Mouse (Mus musculus): ENCODE data around the gene Cflar.
"Not testable (repeated sequence)": the region's sequence is repeated elsewhere in the genome, so short reads cannot be mapped to it uniquely, and the experiment has no call there.

The Cflar gene

DNA sequence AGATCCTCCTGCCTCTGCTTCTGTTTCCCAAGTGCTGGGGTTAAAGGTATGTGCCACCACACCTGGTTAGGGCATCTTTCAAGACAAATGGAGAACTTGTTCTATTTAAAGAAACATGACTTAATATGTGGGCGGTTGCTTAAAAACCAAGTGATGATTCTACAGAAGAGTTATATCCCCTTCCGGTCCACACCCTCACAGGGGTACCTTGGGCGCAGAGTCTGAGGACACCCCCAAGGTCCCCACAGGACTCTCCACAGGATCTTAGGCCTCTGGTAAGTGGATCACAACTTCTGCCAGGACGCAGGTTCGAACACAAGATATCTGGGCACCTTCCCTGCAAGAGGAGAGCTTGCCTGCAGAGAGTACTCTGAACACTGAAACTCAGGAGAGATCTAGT, 64.1 kb downstream of the Cflar start:
- no peak for DNase-seq (ENCODE audit: low spot score)

DNA sequence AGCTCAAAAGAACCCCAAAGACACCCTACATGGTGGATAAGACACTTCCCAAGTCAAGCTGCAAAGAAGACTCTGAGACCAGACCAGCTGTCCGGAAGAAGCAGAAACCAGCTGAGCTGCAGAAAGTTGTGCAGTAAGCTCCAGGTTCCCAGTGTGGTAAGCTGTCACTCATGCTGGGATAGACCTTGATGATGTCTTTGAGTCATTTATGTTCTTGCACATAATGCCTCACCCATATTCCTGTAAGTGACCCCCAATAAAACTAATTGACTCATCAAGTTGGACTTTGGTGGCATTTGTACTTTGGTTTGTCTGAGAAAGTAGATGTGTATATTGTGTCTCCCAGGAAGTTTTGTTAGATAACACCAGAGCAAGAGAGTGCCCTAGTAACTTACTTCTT, 66.3 kb downstream of the Cflar start:
- DNase-seq (ENCODE audit: low spot score), result no peak

- DNase-seq (ENCODE audit: low spot score), result no peak
These were observed 66.9 kb downstream of the Cflar start for GRCm38 (mm10) chr1:58778226-58778625.

DNA sequence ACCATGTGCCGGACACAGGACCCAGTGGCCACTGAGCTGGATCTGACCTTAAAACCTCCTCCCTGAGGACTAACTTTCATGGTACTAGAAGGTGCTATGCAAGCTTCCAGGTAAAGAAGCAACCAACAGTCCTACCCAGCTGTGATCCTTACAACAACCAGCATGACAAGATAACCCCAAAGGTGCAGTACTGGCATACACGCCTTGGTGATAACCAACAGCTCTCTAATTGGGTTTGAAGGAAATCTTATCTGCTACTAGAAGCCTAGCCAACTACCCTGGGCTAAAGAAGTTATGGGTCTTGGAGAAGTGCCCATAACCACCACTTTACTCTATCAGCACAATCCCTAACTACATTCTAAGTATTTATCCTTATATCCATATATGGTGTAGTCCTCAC, 75.0 kb downstream of the Cflar start:
- DNase-seq (ENCODE audit: low spot score), result no peak

DNA sequence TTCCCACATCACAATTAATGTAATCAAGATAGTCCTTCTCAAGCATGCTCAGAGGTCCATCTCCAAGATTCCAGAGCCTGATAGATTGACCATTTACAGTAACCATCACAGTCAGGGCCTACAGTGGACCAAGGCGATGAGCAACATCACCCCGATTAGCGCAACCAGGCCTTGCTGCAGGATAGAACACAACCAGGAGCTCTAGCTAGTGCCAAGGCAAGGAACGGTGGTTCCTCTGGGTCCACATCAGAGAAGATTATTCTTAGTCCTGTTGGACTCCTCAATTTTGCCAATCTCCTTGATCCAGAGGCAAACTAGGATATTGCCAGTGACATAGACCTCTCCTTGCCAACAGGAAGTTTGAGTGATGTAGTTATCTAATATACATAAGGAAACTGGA, 77.1 kb downstream of the Cflar start:
- no peak for DNase-seq (ENCODE audit: low spot score)

- no peak for DNase-seq (ENCODE audit: low spot score)
These were observed 83.4 kb downstream of the Cflar start for GRCm38 (mm10) chr1:58794705-58795104.

DNA sequence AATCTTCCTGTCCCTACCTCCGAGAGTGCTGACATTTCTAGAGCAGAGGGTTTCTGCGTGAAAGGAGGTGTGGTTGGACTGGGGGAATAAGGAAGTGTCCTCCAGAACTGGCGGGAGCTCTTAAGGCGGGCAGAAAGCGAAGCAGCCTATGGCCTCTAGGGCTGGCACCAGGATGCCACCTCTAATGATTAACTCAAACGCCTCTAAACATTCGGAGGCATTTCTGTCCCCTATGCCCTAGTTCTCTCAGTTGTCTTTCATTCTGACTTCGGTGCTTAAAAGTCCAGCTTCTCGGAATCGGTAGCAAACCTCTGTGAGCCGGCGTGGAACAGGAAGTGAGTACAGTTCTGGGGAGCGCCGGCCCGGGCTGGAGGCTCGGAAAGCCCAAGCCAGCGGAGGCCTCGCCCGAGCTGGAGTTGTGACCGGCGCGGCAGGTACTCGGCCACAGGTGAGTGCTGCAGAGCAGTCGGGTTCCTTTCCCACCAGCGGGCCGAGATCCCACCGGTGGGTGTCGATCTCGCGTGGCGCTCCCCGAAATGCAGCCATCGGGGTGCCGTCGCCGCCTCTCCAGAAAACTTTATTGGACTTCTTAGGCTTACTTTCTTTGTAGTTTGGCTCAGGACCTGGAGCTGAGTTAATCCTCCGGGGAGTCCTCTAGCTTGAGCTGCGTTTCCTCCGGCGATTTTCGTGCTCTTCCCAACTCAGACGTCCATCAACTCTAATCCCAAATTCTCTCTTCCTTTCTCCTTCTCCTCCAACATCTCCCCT, 84.2 kb downstream of the Cflar start, which contains the start of gene Casp8:
Gene Casp8, plus strand, starts transcription at position 84 of the 768 bp plus-strand sequence.
- peak; percentile 91 for DNase-seq (ENCODE audit: low spot score)

GRCm38 (mm10) chr1:58796059-58796363, 84.7 kb downstream of the Cflar start:
- DNase-seq (ENCODE audit: low spot score), result no peak

GRCm38 (mm10) chr1:58796853-58797252, 85.5 kb downstream of the Cflar start:
- peak; percentile 13 for DNase-seq (ENCODE audit: low spot score)

- DNase-seq (ENCODE audit: low spot score), result peak; percentile 76
These were observed 86.1 kb downstream of the Cflar start for GRCm38 (mm10) chr1:58797370-58797769.

DNA sequence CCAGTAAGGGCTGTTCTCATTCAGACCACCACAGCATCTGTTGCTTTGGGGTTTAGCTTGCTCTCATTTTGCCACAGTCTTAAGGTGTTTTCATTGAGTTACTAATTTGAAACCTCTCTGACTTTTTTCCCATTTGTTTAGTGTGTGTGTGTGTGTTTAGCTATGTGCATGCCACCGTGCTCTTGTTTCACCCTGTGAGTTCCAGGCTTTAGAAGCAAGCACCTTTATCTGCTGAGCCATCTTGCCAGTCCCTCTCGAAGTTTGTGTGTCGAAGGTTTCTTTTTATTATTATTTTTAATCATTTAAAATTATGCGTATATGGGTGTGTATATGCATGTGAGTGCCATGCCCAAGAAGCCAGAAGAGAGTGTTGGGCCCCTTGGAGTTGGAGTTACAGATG, 87.6 kb downstream of the Cflar start:
- no peak for DNase-seq (ENCODE audit: low spot score)

DNA sequence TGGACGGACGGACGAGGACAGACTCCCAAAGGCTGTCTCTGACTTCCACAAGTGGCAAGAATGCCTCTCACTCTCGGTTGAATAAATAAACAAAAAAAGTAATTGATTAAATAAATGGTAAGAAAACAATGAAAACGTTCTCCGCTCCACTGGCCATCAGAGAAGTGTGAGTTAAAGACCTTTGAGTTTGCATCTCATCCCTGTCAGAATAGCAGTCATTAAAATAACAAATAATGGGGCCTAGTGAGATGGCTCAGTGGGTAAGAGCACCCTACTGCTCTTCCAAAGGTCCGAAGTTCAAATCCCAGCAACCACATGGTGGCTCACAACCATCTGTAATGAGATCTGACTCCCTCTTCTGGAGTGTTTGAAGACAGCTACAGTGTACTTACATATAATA, 89.3 kb downstream of the Cflar start:
- DNase-seq (ENCODE audit: low spot score), result not testable (repeated sequence)

DNA sequence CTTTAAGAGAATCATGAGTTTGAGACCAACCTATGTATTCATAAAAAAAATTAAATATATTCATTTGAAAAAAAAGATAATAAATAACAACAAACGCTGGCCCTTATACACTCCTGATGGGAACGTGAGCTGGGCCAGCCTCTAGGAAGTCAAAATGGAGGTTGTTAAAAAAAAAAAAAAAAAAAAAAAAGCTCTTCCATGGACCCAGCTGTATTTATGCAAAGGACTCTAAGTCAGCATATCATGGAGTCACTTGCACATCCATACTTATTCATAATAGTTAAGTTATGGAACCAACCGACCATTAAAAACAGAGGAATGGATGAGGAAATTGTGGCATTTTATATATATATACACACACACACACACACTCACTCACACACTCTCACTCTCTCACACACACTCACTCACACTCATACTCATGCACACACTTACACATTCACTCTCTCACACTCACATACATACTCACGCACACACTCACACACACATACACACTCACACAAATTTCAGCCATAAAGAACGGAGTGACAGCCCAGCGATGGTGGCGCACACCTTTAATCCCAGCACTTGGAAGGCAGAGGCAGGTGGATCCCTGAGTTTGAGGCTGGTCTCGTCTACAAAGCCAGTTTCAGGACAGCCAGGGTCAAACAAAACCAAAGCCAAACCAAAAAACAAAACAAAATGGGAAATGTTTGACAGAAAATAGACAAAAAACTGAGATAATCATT, 90.4 kb downstream of the Cflar start:
- no peak for DNase-seq (ENCODE audit: low spot score)

DNA sequence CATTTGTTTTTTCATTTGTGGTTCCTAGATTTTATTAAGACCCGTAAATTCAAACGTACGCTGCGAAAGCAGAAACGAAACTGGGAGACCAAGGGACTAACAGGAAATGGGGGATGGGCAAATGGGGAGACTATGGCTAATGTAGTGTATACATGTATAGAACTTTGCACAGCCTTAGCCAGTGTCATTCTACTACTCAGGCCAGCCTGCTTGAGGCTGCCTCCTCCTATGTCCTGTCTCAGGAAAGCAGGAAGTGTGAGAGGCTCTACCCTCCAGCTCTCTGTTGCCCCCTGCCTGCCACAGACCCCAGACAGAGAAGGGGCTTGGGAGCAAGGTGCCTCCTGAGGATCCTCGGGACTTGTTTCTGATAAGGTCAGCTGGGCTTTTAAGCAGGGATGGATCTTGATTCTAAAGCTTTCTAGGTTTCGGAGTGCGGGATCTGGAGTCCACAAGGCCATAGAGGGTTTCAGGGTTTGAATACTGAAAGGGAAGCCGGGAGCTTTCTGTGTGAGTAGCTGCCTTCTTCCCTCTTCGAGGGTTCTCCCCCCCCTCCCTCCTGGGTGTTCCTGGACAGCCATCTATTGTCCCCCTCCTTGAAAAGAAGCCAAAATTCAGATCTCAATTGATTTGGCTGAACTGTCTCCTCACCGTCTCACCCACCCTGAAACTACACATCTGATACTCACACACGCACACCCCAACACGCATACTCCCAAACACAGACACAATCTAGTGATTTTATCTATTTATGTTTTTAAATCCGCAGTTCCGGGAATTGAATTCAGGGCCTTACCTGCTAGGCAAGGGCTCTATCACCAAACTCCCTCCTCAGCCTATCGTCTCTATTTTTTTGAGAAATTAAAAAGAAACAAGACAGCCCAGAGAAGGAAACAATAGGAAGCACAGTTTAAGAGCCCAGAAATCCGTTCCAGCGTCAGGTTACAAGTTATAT, 91.3 kb downstream of the Cflar start:
- DNase-seq (ENCODE audit: low spot score), result no peak

DNA sequence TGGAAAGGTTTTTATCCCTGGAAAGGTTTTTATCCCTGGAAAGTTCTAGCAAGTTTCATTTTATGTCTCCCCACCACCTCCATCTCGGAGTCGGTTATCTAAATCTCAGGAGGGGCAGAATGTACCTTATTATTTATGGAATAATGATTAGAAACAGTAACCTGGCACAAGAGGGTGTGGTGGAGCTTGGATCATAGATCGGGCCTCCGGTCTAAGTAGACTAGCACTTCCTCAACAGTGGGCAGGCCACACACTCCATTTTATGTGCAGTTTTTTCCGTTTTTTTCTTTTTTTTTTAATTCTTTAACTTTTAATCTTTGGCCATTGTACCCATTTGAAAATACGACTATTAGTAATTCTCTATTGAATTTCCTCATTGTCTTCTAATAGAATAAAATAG, 92.2 kb downstream of the Cflar start:
- DNase-seq (ENCODE audit: low spot score), result no peak

GRCm38 (mm10) chr1:58806651-58807050, 95.3 kb downstream of the Cflar start:
- no peak for DNase-seq (ENCODE audit: low spot score)

Data from adipocyte (in vitro differentiated cells).